Mouse (Mus musculus) forebrain, postnatal 0 days (tissue): Measurements from ENCODE around the gene Asb6. TPM values are rescaled to one million over a fixed set of nuclear protein-coding genes. Genes with fewer than 3 reads are reported as not detected.

Source experiments
- ATAC-seq: fragments of 200-750 bp; cut with Nextera tagmentation; 2 replicates; pipeline ENCODE4 v1.8.0; 2017; ENCODE audit warnings: mild to moderate bottlenecking, moderate library complexity
- DNase-seq: peaks from one replicate; pipeline ENCODE4 v3.0.0-alpha.2; 2015
- H3K27ac ChIP-seq: fragments of 300-500 bp; sonication (generic); 2 replicates; pipeline ENCODE4 v1.5.1; 2014; ENCODE audit warnings: low read depth, mild to moderate bottlenecking, antibody characterized with exemption, low read length, moderate library complexity, mixed read lengths
- H3K27me3 ChIP-seq: fragments of 300-500 bp; sonication (generic); 2 replicates; pipeline ENCODE4 v1.6.1; 2014; ENCODE audit warnings: mild to moderate bottlenecking, low read length, mixed read lengths; ENCODE audit not compliant: insufficient read depth
- H3K36me3 ChIP-seq: fragments of 300-500 bp; sonication (generic); 2 replicates; pipeline ENCODE4 v1.6.1; 2014; ENCODE audit warnings: mild to moderate bottlenecking, moderate library complexity; ENCODE audit not compliant: insufficient read depth
- H3K4me1 ChIP-seq: fragments of 300-500 bp; sonication (generic); 2 replicates; pipeline ENCODE4 v1.6.1; 2014; ENCODE audit warnings: antibody characterized with exemption; ENCODE audit not compliant: insufficient read depth
- H3K4me2 ChIP-seq: fragments of 300-500 bp; sonication (generic); 2 replicates; pipeline ENCODE4 v1.6.1; 2014; ENCODE audit warnings: low read depth, mild to moderate bottlenecking, moderate library complexity
- H3K4me3 ChIP-seq: fragments of 300-500 bp; sonication (generic); 2 replicates; pipeline ENCODE4 v1.5.1; 2014; ENCODE audit warnings: low read depth, low read length, mixed read lengths
- H3K9ac ChIP-seq: fragments of 300-500 bp; sonication (generic); 2 replicates; pipeline ENCODE4 v1.6.1; 2014; ENCODE audit warnings: mild to moderate bottlenecking
- H3K9me3 ChIP-seq: fragments of 300-500 bp; sonication (generic); 2 replicates; pipeline ENCODE4 v1.6.1; 2016; ENCODE audit warnings: low read length
- CTCF ChIP-seq: sonication (generic); IDR thresholded peaks from 2 replicates; pipeline ENCODE4 v1.5.1; 2016; ENCODE audit warnings: antibody characterized with exemption, control low read depth, low read depth
- WGBS: fragments of 180-500 bp; shearing (Covaris S2); extraction: QIAGEN DNeasy Blood & Tissue Kit; methylation state at CpG from one replicate; pipeline ENCODE4 v1.1.7; 2014; 5-methylcytosine and 5-hydroxymethylcytosine counted together
- polyA plus RNA-seq: library from polyadenylated mRNA; unstranded; fragments of >200 nt; fragmentation: Nextera tagmentation; extraction: Ambion mirVana; gene quantifications from 2 replicates; pipeline ENCODE4 v1.2.1, GENCODE M21; 2015
- total RNA-seq: library from RNA; depleted of rRNA; stranded (reverse); fragments of >200 nt; gene quantifications from 2 replicates; pipeline ENCODE4 v1.2.3, GENCODE M21; 2014

The Asb6 gene
- total and polyA plus RNA-seq, 2 experiments from 2014 or later = 32.7 to 36.0 TPM

DNA sequence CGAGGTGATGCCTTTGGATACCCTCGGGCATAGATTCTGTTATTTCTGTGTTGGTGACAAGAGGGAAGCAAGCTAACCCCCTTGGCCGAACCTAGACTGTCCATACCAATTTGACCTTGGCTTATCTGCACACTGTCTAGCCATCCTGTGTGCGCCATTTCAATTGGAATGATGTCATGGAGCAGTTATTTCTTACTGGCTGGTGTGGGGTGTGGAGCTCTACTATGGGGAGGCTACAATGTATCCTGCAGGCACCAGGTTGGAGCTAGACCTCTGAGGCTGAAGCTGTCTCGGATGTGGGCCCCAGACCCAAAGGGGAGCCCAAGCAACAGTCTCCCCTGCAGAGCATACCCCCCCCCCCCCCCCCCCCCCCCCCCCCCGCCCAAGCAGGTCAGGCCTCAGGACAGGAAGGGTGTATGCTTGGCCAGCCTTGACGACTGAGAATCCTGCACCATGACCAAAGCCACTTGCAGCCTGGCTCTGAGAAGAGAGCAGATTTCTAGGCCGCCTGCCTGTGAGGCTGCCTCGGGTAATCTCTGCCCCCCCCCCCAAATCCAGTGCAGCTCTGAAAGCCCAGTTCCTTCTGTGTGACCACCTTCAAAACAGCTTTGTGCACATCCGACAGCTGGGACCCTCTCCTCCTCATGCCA, 4.4 kb upstream of the Asb6 start, which contains the start of gene Prrx2:
Prrx2 (plus strand) TSS at position 600 of the 650 bp plus-strand sequence.
- no peak within 1 kb of the TSS for H3K4me2 ChIP-seq
- no peak for DNase-seq
- H3K36me3 ChIP-seq = no peaks in the 10 kb centered on the region
- no peak within 1 kb of the TSS for H3K27ac ChIP-seq
- 74% methylated on average over 8 of the region's 10 CpGs for WGBS
- no peak for ATAC-seq
- no peak within 1 kb of the TSS for H3K9ac ChIP-seq
- H3K4me1 ChIP-seq = no peaks in the 10 kb centered on the region
- TF ChIP-seq CTCF = no peak
- no peaks in the 10 kb centered on the region for H3K27me3 ChIP-seq
- H3K9me3 ChIP-seq = no peaks in the 10 kb centered on the region
- H3K4me3 ChIP-seq = no peak within 1 kb of the TSS

DNA sequence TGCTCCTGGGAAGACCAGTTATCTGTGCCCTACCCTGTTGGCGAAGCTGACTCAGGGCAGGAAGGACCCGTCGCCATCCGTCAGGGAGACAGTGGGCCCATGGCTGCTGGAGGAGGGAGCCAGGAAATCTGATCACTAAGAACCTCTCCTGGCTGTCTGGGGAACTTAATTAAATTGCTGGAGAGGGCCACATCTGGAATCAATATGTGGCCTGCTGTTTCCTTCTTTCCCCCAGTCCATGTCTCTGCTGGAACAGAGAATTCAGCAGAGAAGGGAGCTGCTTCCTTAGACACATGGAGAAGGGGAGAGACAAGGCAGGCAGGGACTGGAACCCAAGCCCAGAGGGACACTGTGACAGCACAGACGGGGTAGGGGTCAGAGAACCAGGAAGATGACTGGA, 3.5 kb upstream of the Asb6 start:
- Histone ChIP-seq H3K4me1 (no peaks in the 10 kb centered on the region), H3K27ac (no peak overlapping the region), H3K36me3 (no peaks in the 10 kb centered on the region), H3K4me2 (no peak overlapping the region), H3K27me3 (no peaks in the 10 kb centered on the region), H3K9ac (no peak overlapping the region), H3K9me3 (no peaks in the 10 kb centered on the region), H3K4me3 (no peak overlapping the region)
- DNase-seq (no peak), ATAC-seq (no peak)
- no peak for TF ChIP-seq CTCF
- 66% methylated on average over 5 of the region's 5 CpGs for WGBS

GRCm38 (mm10) chr2:30829315-30829714, 818 bp downstream of the Asb6 start:
- H3K27ac ChIP-seq = no peak overlapping the region
- H3K9me3 ChIP-seq = no peaks in the 10 kb centered on the region
- peaks cover 9% of the 10 kb centered on the region for H3K36me3 ChIP-seq
- no peak for ATAC-seq
- TF ChIP-seq CTCF = peak; percentile 59
- H3K4me2 ChIP-seq = no peak overlapping the region
- no peak overlapping the region for H3K4me3 ChIP-seq
- 0 out of 2 replicates have a peak, but pooled peaks cover 6% of the 10 kb centered on the region for H3K4me1 ChIP-seq
- peak; percentile 45 for DNase-seq
- WGBS = 39% methylated on average over 5 of the region's 5 CpGs
- no peak overlapping the region for H3K9ac ChIP-seq
- H3K27me3 ChIP-seq = no peaks in the 10 kb centered on the region

DNA sequence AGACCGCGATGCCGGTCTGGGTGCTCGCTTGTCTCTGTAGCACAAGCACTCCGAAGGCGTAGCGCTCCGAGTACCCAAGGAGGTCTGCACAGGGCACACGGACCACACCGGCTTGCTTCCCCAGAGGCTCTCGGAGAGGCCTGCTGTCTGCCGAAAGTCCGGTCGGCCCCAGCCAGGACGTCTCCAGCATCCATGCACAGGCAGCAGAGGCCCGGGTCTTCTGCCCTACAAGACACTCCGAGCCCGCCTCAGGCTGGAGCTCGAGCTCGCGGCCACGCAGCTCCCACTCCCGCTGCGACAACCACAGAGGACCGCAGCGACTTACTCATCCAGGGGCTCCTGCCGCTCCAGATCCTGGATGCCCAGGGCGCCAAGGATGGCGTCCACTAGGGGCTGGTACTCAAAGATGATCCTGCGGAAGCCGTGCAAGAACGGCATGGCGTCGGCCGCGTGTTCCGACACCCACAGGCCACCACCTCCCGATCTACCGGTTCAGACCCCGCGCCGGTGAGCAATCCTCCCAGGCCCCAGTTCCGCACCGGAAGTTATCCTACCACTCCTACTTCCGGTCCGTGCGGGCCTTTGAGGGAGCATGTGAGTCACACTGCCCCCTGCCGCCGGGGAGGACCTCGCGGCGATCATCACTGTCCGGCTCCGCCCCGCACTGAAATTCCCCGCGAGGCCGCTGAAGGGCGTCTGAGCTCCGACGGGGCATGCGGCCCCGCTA, 2.2 kb downstream of the Asb6 start:
- peak; percentile 96 for TF ChIP-seq CTCF
- peak; percentile 95 for ATAC-seq
- 0 out of 2 replicates have a peak, but pooled peaks cover 6% of the 10 kb centered on the region for H3K4me1 ChIP-seq

GRCm38 (mm10) chr2:30826825-30827748, 3.0 kb downstream of the Asb6 start:
- peak overlapping the region; percentile 79 for H3K27ac ChIP-seq
- H3K4me3 ChIP-seq = peak overlapping the region; percentile 90
- H3K4me2 ChIP-seq = peak overlapping the region; percentile 92
- ATAC-seq (peak; percentile 5; the same call in 1 of the 2 replicates), DNase-seq (peak; percentile 59)
- TF ChIP-seq CTCF = peak; percentile 54
- no peaks in the 10 kb centered on the region for H3K9me3 ChIP-seq
- WGBS = 37% methylated on average over 26 of the region's 26 CpGs
- no peaks in the 10 kb centered on the region for H3K27me3 ChIP-seq
- H3K4me1 ChIP-seq = 0 out of 2 replicates have a peak, but pooled peaks cover 6% of the 10 kb centered on the region
- peak overlapping the region; percentile 91 for H3K9ac ChIP-seq
- H3K36me3 ChIP-seq = peaks cover 31% of the 10 kb centered on the region

More for the DNA sequence above, 2.2 kb downstream of the Asb6 start:
- WGBS = 1% methylated on average over 63 of the region's 63 CpGs
- Histone ChIP-seq H3K9ac (peak overlapping the region; percentile 91), H3K27ac (peak overlapping the region; percentile 79), H3K27me3 (no peaks in the 10 kb centered on the region), H3K4me2 (peak overlapping the region; percentile 92), H3K36me3 (peaks cover 23% of the 10 kb centered on the region), H3K4me3 (peak overlapping the region; percentile 90), H3K9me3 (no peaks in the 10 kb centered on the region)
- peak; percentile 95 for DNase-seq

DNA sequence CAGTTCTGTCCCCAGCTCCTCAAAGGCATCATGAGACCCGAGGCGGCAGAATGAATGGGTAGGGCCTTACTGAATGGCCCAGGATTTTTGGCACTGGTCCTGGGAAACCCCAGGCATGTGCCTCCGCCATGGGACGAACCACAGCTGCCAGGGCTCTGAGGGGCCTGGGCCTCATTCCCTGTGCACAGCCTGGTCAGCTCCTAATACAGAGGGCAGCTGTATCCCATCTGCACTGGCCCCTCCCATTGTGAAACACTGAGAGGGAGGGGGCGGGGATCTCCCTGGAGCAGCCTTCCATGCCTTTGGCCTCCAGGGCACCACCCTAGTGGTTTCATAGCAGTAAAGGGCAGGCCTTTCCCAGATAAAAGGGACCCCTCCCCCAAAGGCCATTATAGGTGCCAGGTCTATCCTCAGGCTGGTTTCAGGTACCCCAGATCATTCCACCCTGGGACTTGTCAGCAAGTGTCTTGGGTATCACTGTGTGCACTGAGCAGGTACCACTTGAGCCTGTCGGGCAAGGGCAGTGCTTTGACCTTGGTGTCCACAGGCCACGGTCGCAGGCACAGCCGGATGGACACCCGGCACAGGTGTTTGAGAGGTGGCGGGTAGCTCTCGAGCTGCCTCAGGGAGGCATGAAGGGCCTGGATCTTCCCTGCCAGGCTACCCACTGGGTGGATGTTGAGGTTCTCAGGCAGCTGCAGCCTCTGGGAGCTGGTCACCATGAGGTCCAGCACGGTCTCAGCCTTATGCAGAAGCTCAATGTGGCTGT, 6.6 kb downstream of the Asb6 start:
- peak; percentile 67 for DNase-seq
- H3K4me3 ChIP-seq = no peak overlapping the region
- H3K4me1 ChIP-seq = 0 out of 2 replicates have a peak, but pooled peaks cover 6% of the 10 kb centered on the region
- WGBS = 62% methylated on average over 13 of the region's 13 CpGs
- 0 out of 2 replicates have a peak, but pooled peaks have one; percentile 2 for TF ChIP-seq CTCF
- ATAC-seq = peak; percentile 50
- H3K4me2 ChIP-seq = no peak overlapping the region
- H3K9me3 ChIP-seq = no peaks in the 10 kb centered on the region
- H3K27ac ChIP-seq = no peak overlapping the region
- H3K36me3 ChIP-seq = peaks cover 53% of the 10 kb centered on the region
- no peaks in the 10 kb centered on the region for H3K27me3 ChIP-seq
- no peak overlapping the region for H3K9ac ChIP-seq
